Comparison of ENCODE assay signal across 7 mouse cellular contexts in genomic region chr2:119799181-119799960, GRCm38 (mm10). TPM values are rescaled to one million over a fixed set of nuclear protein-coding genes. Genes with fewer than 3 reads are reported as not detected.
DNase-seq lines count a peak whose midpoint lies in the region; ATAC-seq and TF ChIP-seq lines count a peak whose summit lies in the region.

No protein-coding gene starts in this region.

- WGBS in heart, postnatal 0 days, result under 1% methylated on average over 39 of the region's 89 CpGs
- under 1% methylated on average over 48 of the region's 89 CpGs for WGBS in limb, embryonic 11.5 days
- under 1% methylated on average over 55 of the region's 89 CpGs for WGBS in midbrain, embryonic 13.5 days
- under 1% methylated on average over 50 of the region's 89 CpGs for WGBS in thymus, adult 2 months

- peak; percentile 26; the same call in 1 of the 2 replicates for TF ChIP-seq POLR2A in CH12.LX (IDR thresholded peaks at IDR 0.05; ENCODE audit: low read depth, low read length)
- TF ChIP-seq POLR2A in thymus, adult 2 months (IDR thresholded peaks at IDR 0.05; ENCODE audit: control insufficient read depth, extremely low read depth, insufficient read depth, low read length, poor library complexity), result no peak

- in situ Hi-C loops in CH12.LX (cut with MboI; ENCODE audit: low pct_ligation_motif_present, low pct_unique_long_range_greater_than_20kb, low sequenced_read_pairs), result loop anchor here (5.0 kb wide), 2 partner anchors 33 to 88 kb away; no protein-coding TSS in a partner anchor

- dilution Hi-C loops in CH12.LX (cut with MboI; ENCODE audit: extremely low pct_ligation_motif_present, extremely low pct_unique_long_range_greater_than_20kb, low sequenced_read_pairs), result no loop called here

- H3K4me3 ChIP-seq in CH12.LX (replicated peaks in 1 of 3; ENCODE audit: low read depth in 2 of 3, low read length in 2 of 3, poor library complexity in 1 of 3), result peak overlapping the region; percentile 76 to 80 (median 80)
- H3K4me3 ChIP-seq in heart, postnatal 0 days (ENCODE audit: low read depth, low read length), result peak overlapping the region; percentile 82
- H3K4me3 ChIP-seq in limb, embryonic 11.5 days (ENCODE audit: low read depth, low read length), result peak overlapping the region; percentile 88
- H3K4me3 ChIP-seq in midbrain, embryonic 13.5 days (replicated peaks), result peak overlapping the region; percentile 80
- peak overlapping the region; percentile 83 for H3K4me3 ChIP-seq in thymus, adult 2 months (ENCODE audit: control insufficient read depth, insufficient read depth, low read length)

- no peaks in the 10 kb centered on the region for H3K9me3 ChIP-seq in CH12.LX (replicated peaks; ENCODE audit: low read length)
- no peaks in the 10 kb centered on the region for H3K9me3 ChIP-seq in heart, postnatal 0 days (replicated peaks; ENCODE audit: control insufficient read depth, low read length)
- H3K9me3 ChIP-seq in limb, embryonic 11.5 days (ENCODE audit: control insufficient read depth, low read length), result no peaks in the 10 kb centered on the region
- H3K9me3 ChIP-seq in midbrain, embryonic 13.5 days, result no peaks in the 10 kb centered on the region

- peaks cover 28% of the 10 kb centered on the region for H3K27me3 ChIP-seq in CH12.LX (replicated peaks)
- peaks cover 4% of the 10 kb centered on the region; the same call in 1 of the 2 replicates for H3K27me3 ChIP-seq in heart, postnatal 0 days (ENCODE audit: control insufficient read depth, insufficient read depth, low read length)
- H3K27me3 ChIP-seq in limb, embryonic 11.5 days (ENCODE audit: control insufficient read depth, insufficient read depth, low read length), result peaks cover 9% of the 10 kb centered on the region; the same call in 1 of the 2 replicates
- H3K27me3 ChIP-seq in midbrain, embryonic 13.5 days, result peaks cover 40% of the 10 kb centered on the region
- H3K27me3 ChIP-seq in thymus, adult 2 months (ENCODE audit: control insufficient read depth, insufficient read depth, low read length), result peaks cover 22% of the 10 kb centered on the region

- H3K36me3 ChIP-seq in CH12.LX (replicated peaks in 1 of 2; ENCODE audit: control insufficient read depth in 1 of 2, insufficient read depth in 1 of 2, low read length in 1 of 2), result peaks cover 2 to 19% of the 10 kb centered on the region in 2 experiments
- H3K36me3 ChIP-seq in heart, postnatal 0 days (replicated peaks; ENCODE audit: control insufficient read depth, insufficient read depth, low read length), result no peaks in the 10 kb centered on the region
- H3K36me3 ChIP-seq in limb, embryonic 11.5 days (ENCODE audit: control insufficient read depth, insufficient read depth, low read length), result peaks cover 2% of the 10 kb centered on the region; the same call in 1 of the 2 replicates
- H3K36me3 ChIP-seq in midbrain, embryonic 13.5 days, result no peaks in the 10 kb centered on the region
- H3K36me3 ChIP-seq in thymus, adult 2 months (ENCODE audit: control insufficient read depth, insufficient read depth, low read length), result no peaks in the 10 kb centered on the region

- H3K4me2 ChIP-seq in CH12.LX (ENCODE audit: insufficient read depth, low read depth, poor library complexity, severe bottlenecking), result peak overlapping the region; percentile 76
- H3K4me2 ChIP-seq in heart, postnatal 0 days (ENCODE audit: low read depth, low read length), result peak overlapping the region; percentile 100
- peak overlapping the region; percentile 86 for H3K4me2 ChIP-seq in limb, embryonic 11.5 days (ENCODE audit: low read depth, severe bottlenecking)
- peak overlapping the region; percentile 97 for H3K4me2 ChIP-seq in midbrain, embryonic 13.5 days (replicated peaks)

- no peak for TF ChIP-seq RAD21 in CH12.LX (IDR thresholded peaks at IDR 0.05; ENCODE audit: low read depth, low read length)

- no peak for TF ChIP-seq CTCF in CH12.LX (conservative IDR thresholded peaks at IDR 0.05 in 1 of 2, IDR thresholded peaks at IDR 0.05 in 1 of 2; ENCODE audit: low read depth in 2 of 2, low read length in 2 of 2)
- TF ChIP-seq CTCF in heart, postnatal 0 days (IDR thresholded peaks at IDR 0.05; ENCODE audit: low read depth), result no peak
- no peak for TF ChIP-seq CTCF in thymus, adult 2 months (IDR thresholded peaks at IDR 0.05; ENCODE audit: borderline replicate concordance, control insufficient read depth, extremely low read depth, insufficient read depth, low read length, poor library complexity)

- no peak for TF ChIP-seq EP300 in CH12.LX (IDR thresholded peaks at IDR 0.05; ENCODE audit: low read length)
- TF ChIP-seq EP300 in heart, postnatal 0 days (IDR thresholded peaks at IDR 0.05; ENCODE audit: low read depth), result no peak

- H3K4me1 ChIP-seq in CH12.LX (ENCODE audit: control insufficient read depth in 1 of 2, insufficient read depth in 2 of 2), result peaks cover 27 to 51% of the 10 kb centered on the region in 2 experiments
- H3K4me1 ChIP-seq in heart, postnatal 0 days (ENCODE audit: control insufficient read depth, insufficient read depth), result peaks cover 20% of the 10 kb centered on the region
- H3K4me1 ChIP-seq in limb, embryonic 11.5 days (ENCODE audit: control insufficient read depth, insufficient read depth, low read length), result peaks cover 17% of the 10 kb centered on the region
- H3K4me1 ChIP-seq in midbrain, embryonic 13.5 days (replicated peaks), result peaks cover 41% of the 10 kb centered on the region
- H3K4me1 ChIP-seq in thymus, adult 2 months (replicated peaks; ENCODE audit: control insufficient read depth, insufficient read depth, low read length), result peaks cover 12% of the 10 kb centered on the region

- H3K27ac ChIP-seq in CH12.LX (ENCODE audit: insufficient read depth, low read depth), result no peak overlapping the region; the same call in 1 of the 2 replicates
- peak overlapping the region; percentile 20; the same call in 1 of the 2 replicates for H3K27ac ChIP-seq in heart, postnatal 0 days (ENCODE audit: low read depth)
- H3K27ac ChIP-seq in limb, embryonic 11.5 days (replicated peaks; ENCODE audit: low read depth, low read length), result peak overlapping the region; percentile 36; the same call in 1 of the 2 replicates
- peak overlapping the region; percentile 14; the same call in 1 of the 2 replicates for H3K27ac ChIP-seq in midbrain, embryonic 13.5 days
- H3K27ac ChIP-seq in thymus, adult 2 months (ENCODE audit: control insufficient read depth, insufficient read depth, low read length), result no peak overlapping the region

- H3K9ac ChIP-seq in CH12.LX (ENCODE audit: insufficient read depth, low read depth), result peak overlapping the region; percentile 92
- peak overlapping the region; percentile 71 for H3K9ac ChIP-seq in heart, postnatal 0 days (replicated peaks; ENCODE audit: low read depth, low read length)
- peak overlapping the region; percentile 95 for H3K9ac ChIP-seq in limb, embryonic 11.5 days (ENCODE audit: low read length)
- peak overlapping the region; percentile 87 for H3K9ac ChIP-seq in midbrain, embryonic 13.5 days (replicated peaks)

- H3K79me2 ChIP-seq in CH12.LX (replicated peaks; ENCODE audit: control insufficient read depth, extremely low read depth, insufficient read depth, poor library complexity, severe bottlenecking), result no peaks in the 10 kb centered on the region

- peak; percentile 65 for ATAC-seq in heart, postnatal 0 days (ENCODE audit: insufficient read depth, low read depth)
- peak; percentile 53; the same call in 1 of the 2 replicates for ATAC-seq in limb, embryonic 11.5 days (ENCODE audit: insufficient number of reproducible peaks, low FRiP score, low TSS enrichment, low read depth)
- peak; percentile 69 for ATAC-seq in midbrain, embryonic 13.5 days

- no peak for DNase-seq in CH12.LX (ENCODE audit: extremely low read depth)
- peak; percentile 23 for DNase-seq in T-cell, adult 2 months (ENCODE audit: low spot score)
- peak; percentile 70 for DNase-seq in embryo, embryonic 9.5 days (ENCODE audit: extremely low spot score)
- DNase-seq in heart, postnatal 0 days (ENCODE audit: low spot score), result peak; percentile 19
- peak; percentile 70 for DNase-seq in limb, embryonic 11.5 days (ENCODE audit: low spot score)
- peak; percentile 40 for DNase-seq in thymus, adult 2 months

RNA-seq across cellular contexts. Expression of gene Tyro3, which starts 1.8 kb away (rescaled TPM):
- total RNA-seq in CH12.LX (2012; rRNA removed), result 31.8 and 39.7 TPM in 2 replicates
- 19.1 and 20.3 TPM in 2 replicates for total RNA-seq in CH12.LX (2014; rRNA removed)
- 23.7 and 24.7 TPM in 2 replicates for polyA plus RNA-seq in CH12.LX (2012; ENCODE audit: insufficient read length, low read depth)
- total RNA-seq in heart, postnatal 0 days (2014; rRNA removed; ENCODE audit: low replicate concordance), result 8.5 and 19.0 TPM in 2 replicates
- polyA plus RNA-seq in heart, postnatal 0 days (2015; fragmentation: Nextera tagmentation; extraction: Ambion mirVana), result 3.1 and 3.5 TPM in 2 replicates
- polyA plus RNA-seq in limb, embryonic 11.5 days (2014; fragmentation: Nextera tagmentation; extraction: Ambion mirVana), result 27.0 and 30.1 TPM in 2 replicates
- 15.7 and 16.1 TPM in 2 replicates for polyA plus RNA-seq in midbrain, embryonic 13.5 days (2015; fragmentation: Nextera tagmentation; extraction: Ambion mirVana)
- 6.5 and 7.1 TPM in 2 replicates for polyA plus RNA-seq in thymus, adult 2 months (2012; rRNA removed)

RNA-seq across cellular contexts. Expression of gene Rpap1, which starts 12.0 kb away (rescaled TPM):
- total RNA-seq in CH12.LX (2012; rRNA removed) (28.9 and 31.8 TPM in 2 replicates), CH12.LX (2014; rRNA removed) (8.5 and 9.0 TPM in 2 replicates)
- 28.7 and 34.7 TPM in 2 replicates for polyA plus RNA-seq in CH12.LX (2012; ENCODE audit: insufficient read length, low read depth)
- 13.9 and 20.5 TPM in 2 replicates for total RNA-seq in heart, postnatal 0 days (2014; rRNA removed; ENCODE audit: low replicate concordance)
- 9.0 and 10.2 TPM in 2 replicates for polyA plus RNA-seq in heart, postnatal 0 days (2015; fragmentation: Nextera tagmentation; extraction: Ambion mirVana)
- polyA plus RNA-seq in limb, embryonic 11.5 days (2014; fragmentation: Nextera tagmentation; extraction: Ambion mirVana), result 26.3 and 30.7 TPM in 2 replicates
- 25.1 and 26.8 TPM in 2 replicates for polyA plus RNA-seq in midbrain, embryonic 13.5 days (2015; fragmentation: Nextera tagmentation; extraction: Ambion mirVana)
- 54.6 and 64.4 TPM in 2 replicates for polyA plus RNA-seq in thymus, adult 2 months (2012; rRNA removed)

RNA-seq across cellular contexts. Expression of gene Ltk, which starts 39.1 kb away (rescaled TPM):
- total RNA-seq in CH12.LX (2012; rRNA removed), result 1.3 and 2.3 TPM in 2 replicates
- total RNA-seq in CH12.LX (2014; rRNA removed), result not detected in 2 replicates
- polyA plus RNA-seq in CH12.LX (2012; ENCODE audit: insufficient read length, low read depth), result 0.10 TPM in 1 of 2 replicates, not detected in the other
- not detected in 2 replicates for total RNA-seq in heart, postnatal 0 days (2014; rRNA removed; ENCODE audit: low replicate concordance)
- 0.05 and 0.07 TPM in 2 replicates for polyA plus RNA-seq in heart, postnatal 0 days (2015; fragmentation: Nextera tagmentation; extraction: Ambion mirVana)
- not detected in 2 replicates for polyA plus RNA-seq in limb, embryonic 11.5 days (2014; fragmentation: Nextera tagmentation; extraction: Ambion mirVana)
- polyA plus RNA-seq in midbrain, embryonic 13.5 days (2015; fragmentation: Nextera tagmentation; extraction: Ambion mirVana), result 0.55 and 0.65 TPM in 2 replicates
- polyA plus RNA-seq in thymus, adult 2 months (2012; rRNA removed), result 11.5 and 13.0 TPM in 2 replicates

RNA-seq across cellular contexts. Expression of gene Itpka, which starts 57.2 kb away (rescaled TPM):
- 0.25 and 0.34 TPM in 2 replicates for total RNA-seq in CH12.LX (2012; rRNA removed)
- 0.28 and 0.39 TPM in 2 replicates for total RNA-seq in CH12.LX (2014; rRNA removed)
- polyA plus RNA-seq in CH12.LX (2012; ENCODE audit: insufficient read length, low read depth), result 0.40 and 0.54 TPM in 2 replicates
- 0.50 and 6.6 TPM in 2 replicates for total RNA-seq in heart, postnatal 0 days (2014; rRNA removed; ENCODE audit: low replicate concordance)
- 1.00 and 1.4 TPM in 2 replicates for polyA plus RNA-seq in heart, postnatal 0 days (2015; fragmentation: Nextera tagmentation; extraction: Ambion mirVana)
- polyA plus RNA-seq in limb, embryonic 11.5 days (2014; fragmentation: Nextera tagmentation; extraction: Ambion mirVana), result 0.64 and 0.81 TPM in 2 replicates
- 0.52 TPM in 1 of 2 replicates, not detected in the other for polyA plus RNA-seq in midbrain, embryonic 13.5 days (2015; fragmentation: Nextera tagmentation; extraction: Ambion mirVana)
- polyA plus RNA-seq in thymus, adult 2 months (2012; rRNA removed), result 4.8 and 4.9 TPM in 2 replicates

Comparison
In these comparisons a context has a peak if more than half of its experiments do, and no peak if none do; other contexts are left out.
1. H3K27ac ChIP-seq: peak in heart, postnatal 0 days (single experiment), limb, embryonic 11.5 days (single experiment) and midbrain, embryonic 13.5 days (single experiment); none in CH12.LX (single experiment) and thymus, adult 2 months (single experiment).
2. Peak in every context shown above with its lines, with median percentiles within 50 percentile points of each other: H3K4me2 ChIP-seq, H3K4me3 ChIP-seq, H3K9ac ChIP-seq and ATAC-seq.